Mouse (Mus musculus) kidney, adult 2 months (tissue): ENCODE results near the gene Esyt3.

Source experiments
- CTCF ChIP-seq: fragments of 200-500 bp; conservative IDR thresholded peaks from 2 replicates; pipeline ENCODE4 v1.5.1; 2011; ENCODE audit warnings: low read depth, mild to moderate bottlenecking, control low read depth, low read length, moderate library complexity, mixed read lengths; ENCODE audit not compliant: insufficient read depth, insufficient read length
- POLR2A ChIP-seq: fragments of 200-500 bp; IDR thresholded peaks from one replicate; pipeline ENCODE4 v1.6.1; 2011; ENCODE audit warnings: low read depth, low read length, control low read depth

DNA sequence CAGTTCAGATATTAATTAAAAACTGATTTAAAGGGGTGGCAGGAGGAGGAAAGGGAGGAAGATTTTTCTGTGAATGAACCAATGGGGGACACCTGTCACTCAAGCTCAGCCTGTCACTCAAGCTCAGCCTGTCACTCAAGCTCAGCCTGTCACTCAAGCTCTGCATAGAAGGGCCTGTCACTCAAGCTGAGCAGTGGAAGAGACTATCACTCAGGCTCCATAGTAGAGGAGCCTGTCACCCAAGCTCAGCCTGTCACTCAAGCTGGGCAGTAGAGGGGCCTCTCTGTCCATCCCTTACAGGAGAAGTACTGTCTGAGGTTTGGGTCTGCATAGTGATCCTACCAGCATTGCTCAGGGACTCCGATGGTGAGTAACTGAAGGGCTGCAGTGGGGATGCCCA, 20.1 kb downstream of the Esyt3 start:
- TF ChIP-seq CTCF (no peak), POLR2A (no peak)
